Mouse (Mus musculus) ES-E14 (cell line): ENCODE measurements at regions not wholly inside any gene's neighbourhood (a gene's known extent, or its start where the extent isn't known, plus 50 kb on each side); places are given as distances from the start of the nearest gene placed in this dataset.

Experiments
- CHD2 ChIP-seq: IDR thresholded peaks from 2 replicates; pipeline ENCODE4 v1.6.1; 2014; ENCODE audit warnings: mild to moderate bottlenecking, low read depth, low read length, inconsistent platforms
- HCFC1 ChIP-seq: IDR thresholded peaks from 2 replicates; pipeline ENCODE4 v1.6.1; 2012; ENCODE audit warnings: low read length, inconsistent platforms, borderline replicate concordance; ENCODE audit not compliant: insufficient read depth
- MAFK ChIP-seq: IDR thresholded peaks from 2 replicates; pipeline ENCODE4 v1.6.1; 2014; ENCODE audit warnings: mild to moderate bottlenecking, low read depth, low read length, inconsistent platforms; ENCODE audit not compliant: insufficient read depth
- ZC3H11A ChIP-seq: IDR thresholded peaks from 2 replicates; pipeline ENCODE4 v1.6.1; 2012; ENCODE audit warnings: low read depth, mild to moderate bottlenecking, inconsistent platforms, low read length, borderline replicate concordance
- ZNF384 ChIP-seq: IDR thresholded peaks from 2 replicates; pipeline ENCODE4 v1.6.1; 2012; ENCODE audit warnings: low read depth, low read length, inconsistent platforms

- TF ChIP-seq ZC3H11A = no peak
- TF ChIP-seq HCFC1 = no peak
- no peak for TF ChIP-seq ZNF384
- no peak for TF ChIP-seq CHD2
- TF ChIP-seq MAFK = no peak
Measured at GRCm38 (mm10) chr1:120882959-120883549, 280.8 kb downstream of the En1 start.
